Mouse (Mus musculus): Measurements from ENCODE around the gene Adamts2. TPM values are rescaled to one million over a fixed set of nuclear protein-coding genes. Genes with fewer than 3 reads are reported as not detected.

Adamts2 gene
- polyA plus RNA-seq, 1 experiment from 2014 or later = 11.7 TPM

GRCm38 (mm10) chr11:50688584-50688983, 86.7 kb downstream of the Adamts2 start:
- Histone ChIP-seq H3K9me3 (ENCODE audit: control insufficient read depth, low read depth, low read length) (no peaks in the 10 kb centered on the region), H3K27ac (ENCODE audit: low read length) (no peak overlapping the region), H3K27me3 (ENCODE audit: control insufficient read depth, insufficient read depth, low read length) (no peaks in the 10 kb centered on the region), H3K4me3 (ENCODE audit: low read depth, low read length) (no peak overlapping the region), H3K4me1 (ENCODE audit: control insufficient read depth, insufficient read depth, low read length) (no peaks in the 10 kb centered on the region), H3K9ac (replicated peaks; ENCODE audit: low read depth, low read length) (no peak overlapping the region), H3K36me3 (ENCODE audit: control insufficient read depth, insufficient read depth, low read length) (no peaks in the 10 kb centered on the region), H3K4me2 (replicated peaks; ENCODE audit: low read depth, low read length) (no peak overlapping the region)
- ATAC-seq (ENCODE audit: insufficient number of reproducible peaks, insufficient read depth, low FRiP score, low read depth) = no peak
- WGBS = 93% methylated on average over 3 of the region's 3 CpGs

GRCm38 (mm10) chr11:50689672-50690071, 87.8 kb downstream of the Adamts2 start:
- Histone ChIP-seq H3K27ac (ENCODE audit: low read length) (no peak overlapping the region), H3K27me3 (ENCODE audit: control insufficient read depth, insufficient read depth, low read length) (no peaks in the 10 kb centered on the region), H3K36me3 (ENCODE audit: control insufficient read depth, insufficient read depth, low read length) (no peaks in the 10 kb centered on the region), H3K4me2 (replicated peaks; ENCODE audit: low read depth, low read length) (no peak overlapping the region), H3K4me3 (ENCODE audit: low read depth, low read length) (no peak overlapping the region), H3K9me3 (ENCODE audit: control insufficient read depth, low read depth, low read length) (no peaks in the 10 kb centered on the region), H3K9ac (replicated peaks; ENCODE audit: low read depth, low read length) (no peak overlapping the region), H3K4me1 (ENCODE audit: control insufficient read depth, insufficient read depth, low read length) (no peaks in the 10 kb centered on the region)
- WGBS = 93% methylated on average over 4 of the region's 4 CpGs
- ATAC-seq (ENCODE audit: insufficient number of reproducible peaks, insufficient read depth, low FRiP score, low read depth) = no peak

- Histone ChIP-seq H3K27me3 (ENCODE audit: control insufficient read depth, insufficient read depth, low read length) (no peaks in the 10 kb centered on the region), H3K27ac (ENCODE audit: low read length) (no peak overlapping the region), H3K9me3 (ENCODE audit: control insufficient read depth, low read depth, low read length) (no peaks in the 10 kb centered on the region), H3K9ac (replicated peaks; ENCODE audit: low read depth, low read length) (no peak overlapping the region), H3K4me3 (ENCODE audit: low read depth, low read length) (no peak overlapping the region), H3K4me2 (replicated peaks; ENCODE audit: low read depth, low read length) (no peak overlapping the region), H3K4me1 (ENCODE audit: control insufficient read depth, insufficient read depth, low read length) (no peaks in the 10 kb centered on the region), H3K36me3 (ENCODE audit: control insufficient read depth, insufficient read depth, low read length) (no peaks in the 10 kb centered on the region)
- 85% methylated on average over 12 of the region's 12 CpGs for WGBS
- no peak for ATAC-seq (ENCODE audit: insufficient number of reproducible peaks, insufficient read depth, low FRiP score, low read depth)
These were observed 98.1 kb downstream of the Adamts2 start for GRCm38 (mm10) chr11:50699971-50700370.

- no peak for ATAC-seq (ENCODE audit: insufficient number of reproducible peaks, insufficient read depth, low FRiP score, low read depth)
- WGBS = 86% methylated on average over 8 of the region's 8 CpGs
- Histone ChIP-seq H3K4me2 (replicated peaks; ENCODE audit: low read depth, low read length) (no peak overlapping the region), H3K27ac (ENCODE audit: low read length) (no peak overlapping the region), H3K36me3 (ENCODE audit: control insufficient read depth, insufficient read depth, low read length) (no peaks in the 10 kb centered on the region), H3K27me3 (ENCODE audit: control insufficient read depth, insufficient read depth, low read length) (no peaks in the 10 kb centered on the region), H3K4me3 (ENCODE audit: low read depth, low read length) (no peak overlapping the region), H3K9ac (replicated peaks; ENCODE audit: low read depth, low read length) (no peak overlapping the region), H3K9me3 (ENCODE audit: control insufficient read depth, low read depth, low read length) (no peaks in the 10 kb centered on the region), H3K4me1 (ENCODE audit: control insufficient read depth, insufficient read depth, low read length) (no peaks in the 10 kb centered on the region)
These were observed 98.6 kb downstream of the Adamts2 start for GRCm38 (mm10) chr11:50700496-50700895.

- Histone ChIP-seq H3K27me3 (ENCODE audit: control insufficient read depth, insufficient read depth, low read length) (no peaks in the 10 kb centered on the region), H3K9me3 (ENCODE audit: control insufficient read depth, low read depth, low read length) (no peaks in the 10 kb centered on the region), H3K27ac (ENCODE audit: low read length) (no peak overlapping the region), H3K36me3 (ENCODE audit: control insufficient read depth, insufficient read depth, low read length) (no peaks in the 10 kb centered on the region), H3K4me3 (ENCODE audit: low read depth, low read length) (no peak overlapping the region), H3K9ac (replicated peaks; ENCODE audit: low read depth, low read length) (no peak overlapping the region), H3K4me1 (ENCODE audit: control insufficient read depth, insufficient read depth, low read length) (0 out of 2 replicates have a peak, but pooled peaks cover 2% of the 10 kb centered on the region), H3K4me2 (replicated peaks; ENCODE audit: low read depth, low read length) (no peak overlapping the region)
- no peak for ATAC-seq (ENCODE audit: insufficient number of reproducible peaks, insufficient read depth, low FRiP score, low read depth)
- 46% methylated on average over 7 of the region's 7 CpGs for WGBS
These were observed 101.5 kb downstream of the Adamts2 start for GRCm38 (mm10) chr11:50703397-50703796.

- Histone ChIP-seq H3K4me3 (ENCODE audit: low read depth, low read length) (no peak overlapping the region), H3K27ac (ENCODE audit: low read length) (no peak overlapping the region), H3K9me3 (ENCODE audit: control insufficient read depth, low read depth, low read length) (no peaks in the 10 kb centered on the region), H3K36me3 (ENCODE audit: control insufficient read depth, insufficient read depth, low read length) (no peaks in the 10 kb centered on the region), H3K4me2 (replicated peaks; ENCODE audit: low read depth, low read length) (no peak overlapping the region), H3K9ac (replicated peaks; ENCODE audit: low read depth, low read length) (no peak overlapping the region), H3K4me1 (ENCODE audit: control insufficient read depth, insufficient read depth, low read length) (0 out of 2 replicates have a peak, but pooled peaks cover 2% of the 10 kb centered on the region), H3K27me3 (ENCODE audit: control insufficient read depth, insufficient read depth, low read length) (no peaks in the 10 kb centered on the region)
- 65% methylated on average over 2 of the region's 2 CpGs for WGBS
- ATAC-seq (ENCODE audit: insufficient number of reproducible peaks, insufficient read depth, low FRiP score, low read depth) = no peak
These were observed 102.6 kb downstream of the Adamts2 start for GRCm38 (mm10) chr11:50704511-50704910.

- Histone ChIP-seq H3K36me3 (ENCODE audit: control insufficient read depth, insufficient read depth, low read length) (no peaks in the 10 kb centered on the region), H3K9me3 (ENCODE audit: control insufficient read depth, low read depth, low read length) (no peaks in the 10 kb centered on the region), H3K4me2 (replicated peaks; ENCODE audit: low read depth, low read length) (no peak overlapping the region), H3K4me1 (ENCODE audit: control insufficient read depth, insufficient read depth, low read length) (0 out of 2 replicates have a peak, but pooled peaks cover 2% of the 10 kb centered on the region), H3K27me3 (ENCODE audit: control insufficient read depth, insufficient read depth, low read length) (no peaks in the 10 kb centered on the region), H3K27ac (ENCODE audit: low read length) (no peak overlapping the region; the same call in 1 of the 2 replicates), H3K4me3 (ENCODE audit: low read depth, low read length) (no peak overlapping the region), H3K9ac (replicated peaks; ENCODE audit: low read depth, low read length) (no peak overlapping the region)
- ATAC-seq (ENCODE audit: insufficient number of reproducible peaks, insufficient read depth, low FRiP score, low read depth) = no peak
- WGBS = 64% methylated on average over 1 of the region's 1 CpGs
These were observed 105.4 kb downstream of the Adamts2 start for GRCm38 (mm10) chr11:50707259-50707658.

GRCm38 (mm10) chr11:50713610-50714202, 111.8 kb downstream of the Adamts2 start:
- Histone ChIP-seq H3K4me2 (replicated peaks; ENCODE audit: low read depth, low read length) (no peak overlapping the region), H3K9me3 (ENCODE audit: control insufficient read depth, low read depth, low read length) (no peaks in the 10 kb centered on the region), H3K36me3 (ENCODE audit: control insufficient read depth, insufficient read depth, low read length) (no peaks in the 10 kb centered on the region), H3K27ac (ENCODE audit: low read length) (no peak overlapping the region), H3K4me3 (ENCODE audit: low read depth, low read length) (no peak overlapping the region), H3K4me1 (ENCODE audit: control insufficient read depth, insufficient read depth, low read length) (peaks cover 15% of the 10 kb centered on the region; the same call in 1 of the 2 replicates), H3K9ac (replicated peaks; ENCODE audit: low read depth, low read length) (no peak overlapping the region), H3K27me3 (ENCODE audit: control insufficient read depth, insufficient read depth, low read length) (no peaks in the 10 kb centered on the region)
- ATAC-seq (ENCODE audit: insufficient number of reproducible peaks, insufficient read depth, low FRiP score, low read depth) = peak; percentile 76; the same call in 1 of the 2 replicates
- WGBS = 23% methylated on average over 21 of the region's 21 CpGs

- H3K4me3 ChIP-seq (ENCODE audit: low read depth, low read length) = no peak overlapping the region
- H3K4me2 ChIP-seq (replicated peaks; ENCODE audit: low read depth, low read length) = no peak overlapping the region
- peaks cover 15% of the 10 kb centered on the region; the same call in 1 of the 2 replicates for H3K4me1 ChIP-seq (ENCODE audit: control insufficient read depth, insufficient read depth, low read length)
- ATAC-seq (ENCODE audit: insufficient number of reproducible peaks, insufficient read depth, low FRiP score, low read depth) = no peak
- H3K36me3 ChIP-seq (ENCODE audit: control insufficient read depth, insufficient read depth, low read length) = no peaks in the 10 kb centered on the region
- H3K9me3 ChIP-seq (ENCODE audit: control insufficient read depth, low read depth, low read length) = no peaks in the 10 kb centered on the region
- H3K9ac ChIP-seq (replicated peaks; ENCODE audit: low read depth, low read length) = no peak overlapping the region
- WGBS = 54% methylated on average over 6 of the region's 6 CpGs
- H3K27ac ChIP-seq (ENCODE audit: low read length) = no peak overlapping the region
- no peaks in the 10 kb centered on the region for H3K27me3 ChIP-seq (ENCODE audit: control insufficient read depth, insufficient read depth, low read length)
These were observed 113.2 kb downstream of the Adamts2 start for GRCm38 (mm10) chr11:50715091-50715490.

All from stomach, embryonic 14.5 days (tissue).